Mouse (Mus musculus) heart, adult 2 months (tissue): ENCODE results near the gene Zbtb17.

ENCODE experiments used
- CTCF ChIP-seq: fragments of 200-600 bp; IDR thresholded peaks from 2 replicates; pipeline ENCODE4 v1.8.1; 2022; ENCODE audit warnings: antibody characterized with exemption, mild to moderate bottlenecking, moderate library complexity
- EP300 ChIP-seq: fragments of 200-500 bp; IDR thresholded peaks from 2 replicates; pipeline ENCODE4 v1.6.1; 2011; ENCODE audit warnings: low read depth, low read length, control low read depth; ENCODE audit not compliant: insufficient read depth
- POLR2A ChIP-seq: fragments of 200-500 bp; IDR thresholded peaks from 2 replicates; pipeline ENCODE4 v1.6.1; 2011; ENCODE audit warnings: mild to moderate bottlenecking, low read depth, low read length, control low read depth; ENCODE audit not compliant: insufficient read depth

DNA sequence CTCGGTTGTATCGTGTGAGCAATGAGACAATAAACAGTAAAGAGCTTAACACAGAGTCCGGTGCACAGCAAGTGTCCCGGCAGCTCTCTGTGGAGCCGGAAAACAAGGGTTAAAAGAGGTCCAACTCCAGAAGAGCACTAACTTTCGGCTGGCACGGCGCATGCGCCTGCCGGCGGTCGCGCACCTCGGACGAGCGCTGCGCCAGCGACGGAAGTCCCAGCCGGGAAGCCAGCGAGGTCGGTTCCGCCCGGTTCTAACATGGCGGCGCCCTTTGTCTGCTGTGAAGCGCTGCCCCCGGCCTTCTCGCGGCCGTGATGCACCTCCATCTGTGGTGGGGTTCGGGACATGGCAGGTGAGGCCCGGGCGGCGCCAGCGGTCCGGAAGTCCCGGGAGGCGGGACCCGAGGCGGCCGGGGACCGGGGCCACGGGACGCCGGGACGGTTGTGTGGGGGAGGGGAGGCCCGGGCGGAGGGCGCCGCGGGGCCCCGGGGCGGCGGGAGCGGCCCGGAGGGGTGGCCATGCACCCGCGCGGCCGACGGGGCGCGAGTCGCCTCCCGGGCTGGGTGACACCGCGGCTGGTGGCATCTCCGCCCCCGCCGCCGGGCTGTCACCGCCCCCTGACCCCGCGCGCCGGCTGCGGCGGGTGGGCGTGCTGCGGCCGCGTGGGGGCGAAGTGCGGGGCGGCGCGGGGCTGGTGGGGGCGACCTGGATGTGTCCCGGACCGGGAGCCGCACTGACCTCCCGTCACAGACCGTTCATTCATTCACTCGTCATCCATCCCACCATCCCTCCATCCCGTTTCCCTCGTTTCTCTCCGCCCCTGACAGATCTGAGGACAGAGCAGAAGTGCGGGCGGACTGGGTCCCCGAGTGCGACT, at the start of gene Zbtb17:
- TF ChIP-seq EP300 (no peak), CTCF (no peak), POLR2A (peak; percentile 80)
